In the genomic region with DNA sequence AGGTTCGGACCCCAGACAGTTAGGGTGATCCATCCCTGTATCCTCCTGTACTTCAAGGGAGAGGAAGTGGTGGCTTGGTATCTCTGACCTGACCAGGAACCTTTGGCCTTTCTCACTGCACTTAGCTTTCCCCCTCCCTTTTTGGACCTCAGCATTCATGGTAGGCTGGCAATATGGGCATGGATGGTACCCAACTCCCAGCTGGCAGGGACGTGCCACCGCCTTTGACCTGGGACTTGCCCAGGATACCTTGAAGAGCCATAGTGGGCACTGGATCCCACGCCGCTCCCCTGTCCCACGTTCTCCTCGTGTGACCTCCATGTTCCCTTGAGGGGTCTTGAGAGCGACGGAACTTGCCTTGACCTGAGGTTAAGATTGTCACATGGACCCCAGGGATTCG, we compare ENCODE assay signal across 10 mouse cellular contexts. TPM values are rescaled to one million over a fixed set of nuclear protein-coding genes. Genes with fewer than 3 reads are reported as not detected.
A peak's percentile ranks its signal among the peaks of the same experiment; 100 is the strongest.
DNase-seq lines count a peak whose midpoint lies in the region; ATAC-seq and TF ChIP-seq lines count a peak whose summit lies in the region.
"Had no signal": no experiment of that assay in that cellular context is flagged by ENCODE, and none has a peak within 500 bp of the region (broad histone marks: within the 10 kb centered on the region; RNA-seq: fewer than 3 reads in every experiment).

No protein-coding gene starts in this region.

- H3K27me3 ChIP-seq in forebrain, embryonic 11.5 days (ENCODE audit: control insufficient read depth, insufficient read depth, low read length) = peaks cover 62% of the 10 kb centered on the region
- H3K27me3 ChIP-seq in forebrain, embryonic 13.5 days = peaks cover 79% of the 10 kb centered on the region
- H3K27me3 ChIP-seq in ES-Bruce4 (ENCODE audit: control insufficient read depth, insufficient read depth, low read length, poor library complexity, severe bottlenecking) = peaks cover 17% of the 10 kb centered on the region
- peaks cover 73% of the 10 kb centered on the region for H3K27me3 ChIP-seq in hindbrain, embryonic 12.5 days
- peaks cover 90% of the 10 kb centered on the region for H3K27me3 ChIP-seq in midbrain, embryonic 10.5 days (ENCODE audit: low read depth, poor library complexity, severe bottlenecking)

- TF ChIP-seq CTCF in ES-Bruce4 (IDR thresholded peaks at IDR 0.05; ENCODE audit: low read depth, low read length) = no peak

- WGBS in forebrain, embryonic 11.5 days = 4% methylated on average over 10 of the region's 10 CpGs
- 2% methylated on average over 10 of the region's 10 CpGs for WGBS in forebrain, embryonic 13.5 days
- 2% methylated on average over 10 of the region's 10 CpGs for WGBS in hindbrain, embryonic 12.5 days
- 2% methylated on average over 10 of the region's 10 CpGs for WGBS in midbrain, embryonic 10.5 days

- H3K9me3 ChIP-seq in forebrain, embryonic 11.5 days (ENCODE audit: control insufficient read depth, low read length) = no peaks in the 10 kb centered on the region
- no peaks in the 10 kb centered on the region for H3K9me3 ChIP-seq in forebrain, embryonic 13.5 days (replicated peaks)
- no peaks in the 10 kb centered on the region for H3K9me3 ChIP-seq in ES-Bruce4 (replicated peaks; ENCODE audit: control insufficient read depth, insufficient read depth, low read length, poor library complexity, severe bottlenecking)
- no peaks in the 10 kb centered on the region for H3K9me3 ChIP-seq in hindbrain, embryonic 12.5 days (replicated peaks)
- H3K9me3 ChIP-seq in midbrain, embryonic 10.5 days (replicated peaks) = no peaks in the 10 kb centered on the region

- no peak for TF ChIP-seq POLR2A in ES-Bruce4 (IDR thresholded peaks at IDR 0.05; ENCODE audit: insufficient read depth, low read length)

- H3K27ac ChIP-seq in forebrain, embryonic 11.5 days (ENCODE audit: low read depth, low read length) = no peak overlapping the region
- H3K27ac ChIP-seq in forebrain, embryonic 13.5 days = no peak overlapping the region
- H3K27ac ChIP-seq in ES-Bruce4 (ENCODE audit: insufficient read depth, low read length) = no peak overlapping the region
- H3K27ac ChIP-seq in hindbrain, embryonic 12.5 days = 0 out of 2 replicates have a peak overlapping the region, but pooled peaks have one; percentile 19
- 0 out of 2 replicates have a peak overlapping the region, but pooled peaks have one; percentile 6 for H3K27ac ChIP-seq in midbrain, embryonic 10.5 days (replicated peaks)

- H3K4me3 ChIP-seq in forebrain, embryonic 11.5 days (ENCODE audit: low read depth, low read length) = no peak overlapping the region; the same call in 1 of the 2 replicates
- H3K4me3 ChIP-seq in forebrain, embryonic 13.5 days = no peak overlapping the region
- H3K4me3 ChIP-seq in ES-Bruce4 (ENCODE audit: low read depth, low read length) = 0 out of 2 replicates have a peak overlapping the region, but pooled peaks have one; percentile 0
- no peak overlapping the region for H3K4me3 ChIP-seq in hindbrain, embryonic 12.5 days
- peak overlapping the region; percentile 48 for H3K4me3 ChIP-seq in midbrain, embryonic 10.5 days

- TF ChIP-seq EP300 in ES-Bruce4 (IDR thresholded peaks at IDR 0.05; ENCODE audit: insufficient read depth, low read depth, low read length) = no peak

- ATAC-seq in forebrain, embryonic 11.5 days (replicated peaks; ENCODE audit: low FRiP score) = 0 out of 2 replicates have a peak, but pooled peaks have one; percentile 8
- ATAC-seq in forebrain, embryonic 13.5 days = no peak
- ATAC-seq in hindbrain, embryonic 12.5 days (ENCODE audit: low FRiP score) = 0 out of 2 replicates have a peak, but pooled peaks have one; percentile 3

- no peak overlapping the region for H3K9ac ChIP-seq in forebrain, embryonic 11.5 days (ENCODE audit: low read length)
- H3K9ac ChIP-seq in forebrain, embryonic 13.5 days = no peak overlapping the region
- H3K9ac ChIP-seq in ES-Bruce4 (ENCODE audit: low read depth, poor library complexity, severe bottlenecking) = no peak overlapping the region
- H3K9ac ChIP-seq in hindbrain, embryonic 12.5 days = no peak overlapping the region

- H3K4me2 ChIP-seq in forebrain, embryonic 11.5 days (ENCODE audit: low read depth, low read length, severe bottlenecking) = no peak overlapping the region; the same call in 1 of the 2 replicates
- no peak overlapping the region for H3K4me2 ChIP-seq in forebrain, embryonic 13.5 days
- peak overlapping the region; percentile 32 for H3K4me2 ChIP-seq in hindbrain, embryonic 12.5 days (replicated peaks)

- no peaks in the 10 kb centered on the region for H3K36me3 ChIP-seq in forebrain, embryonic 11.5 days (ENCODE audit: control insufficient read depth, insufficient read depth, low read length)
- no peaks in the 10 kb centered on the region for H3K36me3 ChIP-seq in forebrain, embryonic 13.5 days (ENCODE audit: poor library complexity, severe bottlenecking)
- no peaks in the 10 kb centered on the region for H3K36me3 ChIP-seq in ES-Bruce4 (ENCODE audit: control insufficient read depth, insufficient read depth, low read length, poor library complexity, severe bottlenecking)
- no peaks in the 10 kb centered on the region for H3K36me3 ChIP-seq in hindbrain, embryonic 12.5 days
- H3K36me3 ChIP-seq in midbrain, embryonic 10.5 days = no peaks in the 10 kb centered on the region

- no peak for DNase-seq in forebrain, embryonic 11.5 days (ENCODE audit: low spot score)
- no peak for DNase-seq in midbrain, embryonic 10.5 days (ENCODE audit: low spot score)
- no peak for DNase-seq in kidney, postnatal 14 days
- no peak for DNase-seq in layer of hippocampus, postnatal 10 days (ENCODE audit: low spot score in 2 of 2)
- no peak for DNase-seq in cerebellum, postnatal 4 days (ENCODE audit: low spot score in 2 of 2)
- DNase-seq: left cerebral cortex, postnatal 4 days had no signal

- peaks cover 13% of the 10 kb centered on the region; the same call in 1 of the 2 replicates for H3K4me1 ChIP-seq in forebrain, embryonic 11.5 days (replicated peaks; ENCODE audit: control insufficient read depth, insufficient read depth, low read length)
- peaks cover 17% of the 10 kb centered on the region for H3K4me1 ChIP-seq in forebrain, embryonic 13.5 days
- no peaks in the 10 kb centered on the region for H3K4me1 ChIP-seq in ES-Bruce4 (ENCODE audit: control insufficient read depth, insufficient read depth, low read length)
- peaks cover 15% of the 10 kb centered on the region for H3K4me1 ChIP-seq in hindbrain, embryonic 12.5 days
- H3K4me1 ChIP-seq in midbrain, embryonic 10.5 days = peaks cover 26% of the 10 kb centered on the region

RNA-seq across cellular contexts. Expression of a gene that starts 10.9 kb away (rescaled TPM):
- 42.3 and 44.6 TPM in 2 replicates for polyA plus RNA-seq in forebrain, embryonic 11.5 days (2014; fragmentation: Nextera tagmentation; extraction: Ambion mirVana)
- 29.4 and 32.4 TPM in 2 replicates for polyA plus RNA-seq in forebrain, embryonic 13.5 days (2015; fragmentation: Nextera tagmentation; extraction: Ambion mirVana)
- 57.4 and 57.8 TPM in 2 replicates for polyA plus RNA-seq in ES-Bruce4 (2011; ENCODE audit: insufficient read depth, insufficient read length, low read depth, missing spikeins)
- polyA plus RNA-seq in hindbrain, embryonic 12.5 days (2016; fragmentation: Nextera tagmentation; extraction: Ambion mirVana) = 40.3 and 40.7 TPM in 2 replicates
- 42.2 and 42.7 TPM in 2 replicates for polyA plus RNA-seq in midbrain, embryonic 10.5 days (2016; fragmentation: Nextera tagmentation; extraction: Ambion mirVana)
- 10 to 100 TPM; 30.4 to 30.8 TPM for total RNA-seq in layer of hippocampus, postnatal 10 days (2021)

RNA-seq across cellular contexts. Expression of a gene that starts 11.3 kb away (rescaled TPM):
- 8.1 and 9.8 TPM in 2 replicates for polyA plus RNA-seq in forebrain, embryonic 11.5 days (2014; fragmentation: Nextera tagmentation; extraction: Ambion mirVana)
- 12.2 and 15.2 TPM in 2 replicates for polyA plus RNA-seq in forebrain, embryonic 13.5 days (2015; fragmentation: Nextera tagmentation; extraction: Ambion mirVana)
- 0.82 and 0.88 TPM in 2 replicates for polyA plus RNA-seq in ES-Bruce4 (2011; ENCODE audit: insufficient read depth, insufficient read length, low read depth, missing spikeins)
- polyA plus RNA-seq in hindbrain, embryonic 12.5 days (2016; fragmentation: Nextera tagmentation; extraction: Ambion mirVana) = 40.6 and 42.4 TPM in 2 replicates
- 10.5 and 20.0 TPM in 2 replicates for polyA plus RNA-seq in midbrain, embryonic 10.5 days (2016; fragmentation: Nextera tagmentation; extraction: Ambion mirVana)
- total RNA-seq in layer of hippocampus, postnatal 10 days (2021) = under 1 TPM; 0.11 to 0.50 TPM
- total RNA-seq: megakaryocyte-erythroid progenitor cell, adult 5-6 weeks had no signal

Comparison
In these comparisons a context has a peak if more than half of its experiments do, and no peak if none do; other contexts are left out.
1. H3K27ac ChIP-seq: peak in hindbrain, embryonic 12.5 days (single experiment) and midbrain, embryonic 10.5 days (single experiment); none in forebrain, embryonic 11.5 days (single experiment), forebrain, embryonic 13.5 days (single experiment) and ES-Bruce4 (single experiment).
2. H3K4me3 ChIP-seq: peak in ES-Bruce4 (single experiment) and midbrain, embryonic 10.5 days (single experiment); none in forebrain, embryonic 11.5 days (single experiment), forebrain, embryonic 13.5 days (single experiment) and hindbrain, embryonic 12.5 days (single experiment).